Mouse (Mus musculus) forebrain, embryonic 16.5 days (tissue): ENCODE measurements around the gene Tmem128. TPM values are rescaled to one million over a fixed set of nuclear protein-coding genes. Genes with fewer than 3 reads are reported as not detected.

Experiments
- ATAC-seq: fragments of 200-750 bp; cut with Nextera tagmentation; 2 replicates; pipeline ENCODE4 v1.8.0; 2017; ENCODE audit warnings: mild to moderate bottlenecking, moderate library complexity
- H3K27ac ChIP-seq: fragments of 300-500 bp; sonication (generic); 2 replicates; pipeline ENCODE4 v1.5.1; 2014; ENCODE audit warnings: low read length, control low read depth
- H3K27me3 ChIP-seq: fragments of 300-500 bp; sonication (generic); replicated peaks from 2 replicates; pipeline ENCODE4 v1.6.1; 2014; ENCODE audit warnings: low read length; ENCODE audit not compliant: control insufficient read depth, insufficient read depth
- H3K36me3 ChIP-seq: fragments of 300-500 bp; sonication (generic); 2 replicates; pipeline ENCODE4 v1.6.1; 2014; ENCODE audit not compliant: control insufficient read depth, insufficient read depth
- H3K4me1 ChIP-seq: fragments of 300-500 bp; sonication (generic); replicated peaks from 2 replicates; pipeline ENCODE4 v1.6.1; 2014; ENCODE audit warnings: low read length; ENCODE audit not compliant: control insufficient read depth, insufficient read depth
- H3K4me2 ChIP-seq: fragments of 300-500 bp; sonication (generic); 2 replicates; pipeline ENCODE4 v1.6.1; 2014; ENCODE audit warnings: mild to moderate bottlenecking, low read length, control low read depth
- H3K4me3 ChIP-seq: fragments of 300-500 bp; sonication (generic); replicated peaks from 2 replicates; pipeline ENCODE4 v1.5.1; 2014; ENCODE audit warnings: mild to moderate bottlenecking, low read length, control low read depth
- H3K9ac ChIP-seq: fragments of 300-500 bp; sonication (generic); replicated peaks from 2 replicates; pipeline ENCODE4 v1.6.1; 2014; ENCODE audit warnings: low read depth, low read length, control low read depth
- H3K9me3 ChIP-seq: fragments of 300-500 bp; sonication (generic); 2 replicates; pipeline ENCODE4 v1.6.1; 2016; ENCODE audit warnings: low read length; ENCODE audit not compliant: control insufficient read depth
- WGBS: fragments of 180-500 bp; shearing (Covaris S2); extraction: QIAGEN DNeasy Blood & Tissue Kit; methylation state at CpG from one replicate; pipeline ENCODE4 v1.1.7; 2014; 5-methylcytosine and 5-hydroxymethylcytosine counted together
- polyA plus RNA-seq: library from polyadenylated mRNA; unstranded; fragments of >200 nt; fragmentation: Nextera tagmentation; extraction: Ambion mirVana; gene quantifications from 2 replicates; pipeline ENCODE4 v1.2.1, GENCODE M21; 2015

Tmem128 gene
- polyA plus RNA-seq, 1 experiment from 2014 or later, result 88.5 TPM

- Histone ChIP-seq H3K27ac (no peak within 1 kb of the TSS), H3K27me3 (peaks cover 54% of the 10 kb centered on the region), H3K36me3 (no peaks in the 10 kb centered on the region), H3K4me3 (peak within 1 kb of the TSS; percentile 10; the same call in 1 of the 2 replicates), H3K4me1 (peaks cover 17% of the 10 kb centered on the region), H3K9me3 (no peaks in the 10 kb centered on the region), H3K9ac (no peak within 1 kb of the TSS), H3K4me2 (peak within 1 kb of the TSS; percentile 24)
- 5% methylated on average over 4 of the region's 4 CpGs for WGBS
- no peak for ATAC-seq
Measured at GRCm38 (mm10) chr5:38275771-38276170, 15.8 kb downstream of the Tmem128 start, which contains the start of gene Otop1. Otop1 (plus strand) TSS chr5:38275972.

DNA sequence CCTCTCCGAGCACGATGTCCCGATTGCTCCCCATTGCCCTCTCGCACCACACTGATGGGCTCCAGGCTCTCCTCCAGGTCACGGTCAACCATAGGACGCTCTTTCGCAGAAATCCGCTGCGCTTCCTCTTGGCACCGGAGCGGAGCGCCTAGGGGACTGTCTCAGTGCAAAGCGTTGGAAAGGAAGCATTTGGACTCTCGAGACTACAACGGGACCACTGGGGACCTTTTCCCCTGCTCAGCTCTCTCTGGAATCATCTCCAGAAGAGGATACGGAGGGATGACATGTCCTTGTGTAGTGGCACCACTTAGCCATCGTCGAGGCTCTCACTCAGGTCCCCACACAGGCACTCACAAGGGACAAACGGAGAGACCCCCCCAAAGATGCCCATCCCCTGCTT lies 16.5 kb downstream of the Tmem128 start:
- WGBS, result under 1% methylated on average over 19 of the region's 19 CpGs
- H3K27ac ChIP-seq, result no peak overlapping the region
- no peak overlapping the region for H3K9ac ChIP-seq
- peak overlapping the region; percentile 10; the same call in 1 of the 2 replicates for H3K4me3 ChIP-seq
- peaks cover 17% of the 10 kb centered on the region for H3K4me1 ChIP-seq
- no peaks in the 10 kb centered on the region for H3K36me3 ChIP-seq
- no peaks in the 10 kb centered on the region for H3K9me3 ChIP-seq
- H3K4me2 ChIP-seq, result peak overlapping the region; percentile 24
- ATAC-seq, result no peak
- peaks cover 54% of the 10 kb centered on the region for H3K27me3 ChIP-seq

DNA sequence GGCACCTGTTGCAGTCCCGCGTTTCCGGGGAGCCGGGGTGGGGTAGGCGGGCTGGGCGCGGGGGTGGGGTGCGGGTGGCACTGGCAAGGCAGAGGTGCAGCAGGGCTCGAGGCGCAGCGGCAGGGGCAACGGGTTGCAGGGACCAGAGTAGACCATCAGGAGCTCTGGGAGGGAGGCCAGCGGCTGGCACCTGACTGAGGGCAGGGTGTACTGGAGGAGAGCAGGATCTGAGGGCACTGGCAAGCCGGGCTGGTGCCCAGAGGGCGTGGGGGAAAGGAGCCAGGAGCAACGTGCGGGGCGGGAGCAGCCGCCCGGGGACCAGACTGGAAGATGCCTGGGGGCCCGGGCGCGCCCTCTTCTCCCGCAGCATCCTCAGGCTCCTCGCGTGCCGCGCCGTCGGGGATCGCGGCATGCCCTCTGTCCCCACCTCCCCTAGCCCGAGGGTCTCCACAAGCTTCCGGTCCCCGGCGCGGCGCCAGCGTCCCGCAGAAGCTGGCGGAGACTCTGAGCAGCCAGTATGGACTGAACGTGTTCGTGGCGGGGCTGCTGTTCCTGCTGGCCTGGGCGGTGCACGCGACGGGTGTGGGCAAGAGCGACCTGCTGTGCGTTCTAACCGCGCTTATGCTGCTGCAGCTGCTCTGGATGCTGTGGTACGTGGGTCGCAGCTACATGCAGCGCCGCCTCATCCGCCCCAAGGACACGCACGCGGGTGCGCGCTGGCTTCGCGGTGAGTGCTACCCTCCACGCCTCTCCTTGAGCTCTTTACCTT lies 17.3 kb downstream of the Tmem128 start:
- peaks cover 54% of the 10 kb centered on the region for H3K27me3 ChIP-seq
- peaks cover 17% of the 10 kb centered on the region for H3K4me1 ChIP-seq
- H3K4me2 ChIP-seq, result peak overlapping the region; percentile 53
- H3K27ac ChIP-seq, result no peak overlapping the region
- peak overlapping the region; percentile 40 for H3K4me3 ChIP-seq
- ATAC-seq, result peak; percentile 51
- no peaks in the 10 kb centered on the region for H3K36me3 ChIP-seq
- H3K9me3 ChIP-seq, result no peaks in the 10 kb centered on the region
- H3K9ac ChIP-seq, result 0 out of 2 replicates have a peak overlapping the region, but pooled peaks have one; percentile 23
- 2% methylated on average over 53 of the region's 65 CpGs for WGBS

DNA sequence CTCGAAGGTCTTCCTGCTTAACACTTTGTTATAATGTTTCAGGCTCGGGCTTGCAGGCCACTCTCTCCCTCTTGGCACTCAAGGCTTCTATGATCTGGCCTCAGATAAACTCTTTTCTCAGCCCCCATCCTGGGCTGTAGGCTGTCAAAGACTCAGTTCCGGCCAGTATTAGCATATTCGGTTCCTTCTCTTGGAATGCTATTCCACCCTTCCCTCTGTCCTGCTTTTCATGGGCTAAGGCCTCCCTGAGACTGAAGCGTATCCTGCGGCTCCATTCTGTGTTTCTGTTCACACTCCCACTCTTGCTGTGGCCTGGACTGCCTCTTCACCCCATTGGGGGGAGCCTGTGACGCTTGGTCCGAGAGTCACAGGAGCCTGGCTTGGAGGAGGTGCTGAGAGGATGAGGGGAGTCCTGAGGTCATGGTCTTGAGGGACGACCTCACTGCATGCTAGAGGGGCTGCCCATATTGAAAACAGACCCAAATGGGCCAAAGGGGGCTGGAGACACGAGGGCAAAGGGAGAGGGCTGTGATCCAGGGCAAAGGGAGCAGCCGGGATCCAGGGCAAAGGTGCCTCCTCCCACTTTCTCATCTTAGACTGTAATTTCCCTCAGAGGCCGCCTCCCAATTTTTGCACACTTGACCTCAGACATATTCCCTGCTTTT lies 18.1 kb downstream of the Tmem128 start:
- Histone ChIP-seq H3K9me3 (no peaks in the 10 kb centered on the region), H3K27ac (no peak overlapping the region), H3K9ac (no peak overlapping the region), H3K36me3 (no peaks in the 10 kb centered on the region), H3K4me1 (peaks cover 17% of the 10 kb centered on the region), H3K4me3 (peak overlapping the region; percentile 40), H3K4me2 (peak overlapping the region; percentile 53), H3K27me3 (peaks cover 54% of the 10 kb centered on the region)
- 21% methylated on average over 12 of the region's 12 CpGs for WGBS
- ATAC-seq, result no peak

DNA sequence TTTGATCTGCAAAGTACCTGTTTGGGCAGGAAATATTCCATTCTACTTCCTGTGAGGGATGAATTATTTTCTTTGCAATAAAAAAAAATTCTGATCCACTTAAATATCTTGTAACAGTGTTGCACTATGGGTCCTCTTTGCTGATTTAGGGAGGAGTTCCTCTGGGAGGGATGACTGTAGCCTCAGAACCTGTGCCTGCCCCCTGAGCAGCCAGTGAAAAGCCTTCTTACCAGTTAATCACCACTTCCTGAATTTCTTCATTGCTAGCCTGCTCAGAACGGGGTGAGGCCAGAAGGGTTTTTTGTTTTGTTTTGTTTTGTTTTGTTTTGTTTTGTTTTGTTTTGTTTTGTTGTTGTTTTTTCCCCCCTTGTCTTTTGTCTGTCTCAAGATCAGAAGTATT lies 20.1 kb downstream of the Tmem128 start:
- H3K9ac ChIP-seq, result no peak overlapping the region
- H3K4me2 ChIP-seq, result no peak overlapping the region
- H3K4me3 ChIP-seq, result no peak overlapping the region
- H3K9me3 ChIP-seq, result no peaks in the 10 kb centered on the region
- H3K4me1 ChIP-seq, result peaks cover 17% of the 10 kb centered on the region
- peaks cover 46% of the 10 kb centered on the region for H3K27me3 ChIP-seq
- no peak for ATAC-seq
- no peaks in the 10 kb centered on the region for H3K36me3 ChIP-seq
- no peak overlapping the region for H3K27ac ChIP-seq
- WGBS, result 43% methylated on average over 1 of the region's 1 CpGs

DNA sequence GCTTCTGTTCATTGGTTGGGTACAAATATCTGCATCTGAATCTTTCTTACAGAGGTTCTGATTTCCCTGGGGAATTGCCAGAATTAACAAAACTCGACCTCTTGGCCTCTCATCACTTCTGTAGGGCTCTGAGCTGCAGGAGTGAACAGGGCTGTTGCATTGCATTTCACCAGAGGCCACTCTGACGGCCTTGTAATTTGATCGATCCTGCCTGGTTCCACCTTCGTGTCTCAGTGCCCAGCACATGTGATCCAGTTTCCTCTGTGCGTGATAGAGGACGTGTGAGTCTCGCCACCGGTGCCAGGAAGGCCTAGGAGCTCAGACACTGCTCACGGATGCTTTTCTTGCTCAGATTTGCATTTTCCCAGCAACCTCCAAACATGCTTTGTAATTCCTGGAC lies 25.7 kb downstream of the Tmem128 start:
- H3K4me1 ChIP-seq, result no peaks in the 10 kb centered on the region
- no peak overlapping the region for H3K4me3 ChIP-seq
- H3K9ac ChIP-seq, result no peak overlapping the region
- H3K9me3 ChIP-seq, result no peaks in the 10 kb centered on the region
- H3K27me3 ChIP-seq, result no peaks in the 10 kb centered on the region
- no peaks in the 10 kb centered on the region for H3K36me3 ChIP-seq
- no peak overlapping the region for H3K27ac ChIP-seq
- 78% methylated on average over 9 of the region's 9 CpGs for WGBS
- no peak for ATAC-seq
- H3K4me2 ChIP-seq, result no peak overlapping the region

- H3K4me1 ChIP-seq, result no peaks in the 10 kb centered on the region
- no peak overlapping the region for H3K4me2 ChIP-seq
- H3K4me3 ChIP-seq, result no peak overlapping the region
- H3K27me3 ChIP-seq, result no peaks in the 10 kb centered on the region
- H3K36me3 ChIP-seq, result no peaks in the 10 kb centered on the region
- H3K9me3 ChIP-seq, result no peaks in the 10 kb centered on the region
- H3K9ac ChIP-seq, result no peak overlapping the region
- no peak for ATAC-seq
- H3K27ac ChIP-seq, result no peak overlapping the region
- 89% methylated on average over 3 of the region's 3 CpGs for WGBS
Measured at GRCm38 (mm10) chr5:38288476-38288875, 28.5 kb downstream of the Tmem128 start.

DNA sequence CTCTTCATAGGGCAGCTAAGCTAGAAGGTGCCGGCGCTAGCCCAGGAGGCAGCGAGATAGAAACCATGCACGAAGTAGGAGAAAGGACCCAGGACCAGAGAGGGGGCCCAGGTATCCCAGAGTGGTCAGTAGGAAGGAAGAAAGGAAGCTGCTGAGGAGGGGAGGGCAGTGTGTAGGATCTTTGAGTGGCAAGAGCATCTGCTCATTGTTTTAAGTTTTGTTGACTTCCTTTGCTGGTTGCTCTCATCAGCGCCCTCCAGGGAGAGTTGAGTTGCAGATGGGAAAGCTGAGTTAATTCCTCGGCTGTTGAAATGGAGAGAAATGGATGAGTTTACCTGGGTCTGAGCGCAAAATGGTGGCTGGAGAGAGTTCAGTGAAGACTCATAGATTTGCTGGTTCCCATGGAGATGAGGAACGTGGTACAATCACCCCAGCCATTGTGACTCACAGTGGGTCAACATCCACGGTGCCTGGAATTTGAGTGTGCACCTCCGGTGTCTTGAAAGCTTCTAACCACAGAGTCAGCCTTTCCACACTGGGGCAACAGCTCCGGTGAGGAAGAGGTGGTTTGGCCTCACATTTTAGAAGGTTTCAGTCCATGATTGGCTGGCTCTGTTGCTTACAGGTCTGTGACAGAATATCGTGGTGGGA lies 41.9 kb downstream of the Tmem128 start:
- H3K4me1 ChIP-seq, result no peaks in the 10 kb centered on the region
- WGBS, result 91% methylated on average over 12 of the region's 12 CpGs
- ATAC-seq, result no peak
- H3K4me3 ChIP-seq, result no peak overlapping the region
- no peaks in the 10 kb centered on the region for H3K36me3 ChIP-seq
- no peaks in the 10 kb centered on the region for H3K9me3 ChIP-seq
- no peak overlapping the region for H3K9ac ChIP-seq
- no peak overlapping the region for H3K27ac ChIP-seq
- no peaks in the 10 kb centered on the region for H3K27me3 ChIP-seq
- H3K4me2 ChIP-seq, result no peak overlapping the region

DNA sequence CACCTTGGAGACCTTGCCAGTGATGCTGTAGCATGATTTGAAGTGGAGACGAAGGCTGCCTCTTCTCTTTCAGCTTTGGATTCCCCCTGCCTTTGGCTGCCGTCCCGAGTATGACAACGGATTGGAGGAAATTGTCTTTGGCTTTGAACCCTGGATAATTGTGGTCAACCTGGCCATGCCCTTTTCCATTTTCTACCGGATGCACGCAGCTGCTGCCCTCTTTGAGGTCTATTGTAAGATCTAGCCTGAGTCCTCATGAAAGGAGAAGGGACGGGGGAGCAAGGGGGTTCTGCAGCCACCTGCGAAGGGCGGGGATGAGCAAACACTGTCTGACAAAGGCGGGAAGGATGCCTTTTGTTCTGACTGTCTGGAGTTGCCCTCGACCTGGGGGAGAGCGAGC lies 42.7 kb downstream of the Tmem128 start:
- Histone ChIP-seq H3K36me3 (no peaks in the 10 kb centered on the region), H3K27ac (no peak overlapping the region), H3K4me3 (no peak overlapping the region)

More for the DNA sequence above, 42.7 kb downstream of the Tmem128 start:
- ATAC-seq, result no peak
- Histone ChIP-seq H3K9ac (no peak overlapping the region), H3K9me3 (no peaks in the 10 kb centered on the region), H3K27me3 (no peaks in the 10 kb centered on the region), H3K4me2 (no peak overlapping the region), H3K4me1 (no peaks in the 10 kb centered on the region)
- 24% methylated on average over 12 of the region's 12 CpGs for WGBS
